In genomic region chr1:131086907-131087306, GRCm38 (mm10) we compare ENCODE assay signal across 8 mouse cellular contexts. TPM values are rescaled to one million over a fixed set of nuclear protein-coding genes. Genes with fewer than 3 reads are reported as not detected.
DNase-seq lines count a peak whose midpoint lies in the region; ATAC-seq lines count a peak whose summit lies in the region.

No protein-coding gene starts in this region.

- H3K27ac ChIP-seq in limb, embryonic 13.5 days, result no peak overlapping the region
- H3K27ac ChIP-seq in limb, embryonic 10.5 days, result no peak overlapping the region
- peak overlapping the region; percentile 30 for H3K27ac ChIP-seq in midbrain, embryonic 15.5 days

- H3K4me1 ChIP-seq in limb, embryonic 13.5 days, result peaks cover 79% of the 10 kb centered on the region
- peaks cover 72% of the 10 kb centered on the region for H3K4me1 ChIP-seq in limb, embryonic 10.5 days
- peaks cover 64% of the 10 kb centered on the region for H3K4me1 ChIP-seq in midbrain, embryonic 15.5 days

- no peaks in the 10 kb centered on the region for H3K36me3 ChIP-seq in limb, embryonic 13.5 days
- H3K36me3 ChIP-seq in limb, embryonic 10.5 days, result no peaks in the 10 kb centered on the region
- no peaks in the 10 kb centered on the region for H3K36me3 ChIP-seq in midbrain, embryonic 15.5 days (replicated peaks)

- H3K27me3 ChIP-seq in limb, embryonic 13.5 days, result no peaks in the 10 kb centered on the region
- H3K27me3 ChIP-seq in limb, embryonic 10.5 days (ENCODE audit: low read depth, poor library complexity, severe bottlenecking), result no peaks in the 10 kb centered on the region
- H3K27me3 ChIP-seq in midbrain, embryonic 15.5 days (replicated peaks), result no peaks in the 10 kb centered on the region

- peak overlapping the region; percentile 20; the same call in 1 of the 2 replicates for H3K9ac ChIP-seq in limb, embryonic 13.5 days
- H3K9ac ChIP-seq in midbrain, embryonic 15.5 days, result no peak overlapping the region

- no peaks in the 10 kb centered on the region for H3K9me3 ChIP-seq in limb, embryonic 13.5 days
- H3K9me3 ChIP-seq in limb, embryonic 10.5 days (replicated peaks), result no peaks in the 10 kb centered on the region
- no peaks in the 10 kb centered on the region for H3K9me3 ChIP-seq in midbrain, embryonic 15.5 days

- 59% methylated on average over 7 of the region's 7 CpGs for WGBS in limb, embryonic 13.5 days
- WGBS in limb, embryonic 10.5 days, result 68% methylated on average over 7 of the region's 7 CpGs
- 24% methylated on average over 7 of the region's 7 CpGs for WGBS in midbrain, embryonic 15.5 days

- no peak for DNase-seq in limb, embryonic 10.5 days (ENCODE audit: low spot score)
- peak; percentile 59 to 71 for DNase-seq in heart, adult 9 months (ENCODE audit: low spot score in 2 of 2)
- DNase-seq in kidney, postnatal 4 days, result peak; percentile 38 to 48
- no peak for DNase-seq in B cell, adult 2 months
- DNase-seq in layer of hippocampus, adult 18-20 months (ENCODE audit: low spot score in 2 of 2), result no peak
- no peak for DNase-seq in cerebellum, adult 11 months

- 0 out of 2 replicates have a peak overlapping the region, but pooled peaks have one; percentile 12 for H3K4me2 ChIP-seq in limb, embryonic 13.5 days (replicated peaks)
- peak overlapping the region; percentile 3; the same call in 1 of the 2 replicates for H3K4me2 ChIP-seq in midbrain, embryonic 15.5 days

- H3K4me3 ChIP-seq in limb, embryonic 13.5 days, result no peak overlapping the region
- H3K4me3 ChIP-seq in limb, embryonic 10.5 days, result no peak overlapping the region
- no peak overlapping the region for H3K4me3 ChIP-seq in midbrain, embryonic 15.5 days

- no peak for ATAC-seq in limb, embryonic 13.5 days (ENCODE audit: low FRiP score, low read depth)
- peak; percentile 21; the same call in 1 of the 2 replicates for ATAC-seq in midbrain, embryonic 15.5 days (replicated peaks)

RNA-seq across cellular contexts. Expression of gene Mapkapk2, which starts 10.7 kb away (rescaled TPM):
- 42.7 and 43.3 TPM in 2 replicates for polyA plus RNA-seq in limb, embryonic 13.5 days (2015; fragmentation: Nextera tagmentation; extraction: Ambion mirVana)
- polyA plus RNA-seq in limb, embryonic 10.5 days (2016; fragmentation: Nextera tagmentation; extraction: Ambion mirVana), result 46.8 and 47.9 TPM in 2 replicates
- 17.9 and 22.2 TPM in 2 replicates for polyA plus RNA-seq in midbrain, embryonic 15.5 days (2015; fragmentation: Nextera tagmentation; extraction: Ambion mirVana)
- 10 to 100 TPM; 32.2 to 33.8 TPM for total RNA-seq in layer of hippocampus, adult 18-20 months (2021)

RNA-seq across cellular contexts. Expression of gene Dyrk3, which starts 51.2 kb away (rescaled TPM):
- 2.9 and 3.0 TPM in 2 replicates for polyA plus RNA-seq in limb, embryonic 13.5 days (2015; fragmentation: Nextera tagmentation; extraction: Ambion mirVana)
- 5.5 and 5.8 TPM in 2 replicates for polyA plus RNA-seq in limb, embryonic 10.5 days (2016; fragmentation: Nextera tagmentation; extraction: Ambion mirVana)
- polyA plus RNA-seq in midbrain, embryonic 15.5 days (2015; fragmentation: Nextera tagmentation; extraction: Ambion mirVana), result 15.5 and 17.8 TPM in 2 replicates
- total RNA-seq in layer of hippocampus, adult 18-20 months (2021), result 10 to 100 TPM; 17.4 to 20.2 TPM

Comparison
In these comparisons a context has a peak if more than half of its experiments do, and no peak if none do; other contexts are left out.
1. DNase-seq: peak in heart, adult 9 months (2 of 2) and kidney, postnatal 4 days (2 of 2); none in limb, embryonic 10.5 days (single experiment), B cell, adult 2 months (0 of 2), layer of hippocampus, adult 18-20 months (0 of 2) and cerebellum, adult 11 months (single experiment).